Mouse (Mus musculus) embryonic facial prominence, embryonic 12.5 days (tissue): ENCODE results near the gene Bicd2. TPM values are rescaled to one million over a fixed set of nuclear protein-coding genes. Genes with fewer than 3 reads are reported as not detected.
A peak's percentile ranks its signal among the peaks of the same experiment; 100 is the strongest.

Source experiments
- ATAC-seq: fragments of 200-750 bp; cut with Nextera tagmentation; 2 replicates; pipeline ENCODE4 v1.8.0; 2017; ENCODE audit not compliant: insufficient number of reproducible peaks, insufficient read depth, low FRiP score, low TSS enrichment
- H3K27ac ChIP-seq: fragments of 300-500 bp; sonication (generic); 2 replicates; pipeline ENCODE4 v1.5.1; 2016; ENCODE audit warnings: mild to moderate bottlenecking
- H3K27me3 ChIP-seq: fragments of 300-500 bp; sonication (generic); 2 replicates; pipeline ENCODE4 v1.6.1; 2016; ENCODE audit warnings: mild to moderate bottlenecking, moderate library complexity
- H3K36me3 ChIP-seq: fragments of 300-500 bp; sonication (generic); 2 replicates; pipeline ENCODE4 v1.6.1; 2016; ENCODE audit warnings: mild to moderate bottlenecking
- H3K4me1 ChIP-seq: fragments of 300-500 bp; sonication (generic); 2 replicates; pipeline ENCODE4 v1.6.1; 2016
- H3K4me2 ChIP-seq: fragments of 300-500 bp; sonication (generic); replicated peaks from 2 replicates; pipeline ENCODE4 v1.6.1; 2016; ENCODE audit warnings: mild to moderate bottlenecking, moderate library complexity
- H3K4me3 ChIP-seq: fragments of 300-500 bp; sonication (generic); 2 replicates; pipeline ENCODE4 v1.5.1; 2016; ENCODE audit warnings: mild to moderate bottlenecking
- H3K9ac ChIP-seq: fragments of 300-500 bp; sonication (generic); 2 replicates; pipeline ENCODE4 v1.6.1; 2016; ENCODE audit warnings: mild to moderate bottlenecking, moderate library complexity
- H3K9me3 ChIP-seq: fragments of 300-500 bp; sonication (generic); 2 replicates; pipeline ENCODE4 v1.6.1; 2016; ENCODE audit warnings: mild to moderate bottlenecking, moderate library complexity
- WGBS: fragments of 180-500 bp; shearing (Covaris S2); methylation state at CpG from one replicate; pipeline ENCODE4 v1.1.7; 2016; 5-methylcytosine and 5-hydroxymethylcytosine counted together
- polyA plus RNA-seq: library from polyadenylated mRNA; unstranded; fragments of >200 nt; fragmentation: Nextera tagmentation; extraction: Ambion mirVana; gene quantifications from 2 replicates; pipeline ENCODE4 v1.2.1, GENCODE M21; 2016

Gene Bicd2
- polyA plus RNA-seq, 1 experiment from 2014 or later = 42.0 TPM

GRCm38 (mm10) chr13:49352581-49353159 lies 11.3 kb downstream of the Bicd2 start:
- no peak overlapping the region for H3K9ac ChIP-seq
- peaks cover 9% of the 10 kb centered on the region for H3K36me3 ChIP-seq
- 0 out of 2 replicates have a peak, but pooled peaks have one; percentile 63 for ATAC-seq
- H3K4me3 ChIP-seq = no peak overlapping the region
- no peaks in the 10 kb centered on the region for H3K27me3 ChIP-seq
- H3K4me1 ChIP-seq = no peaks in the 10 kb centered on the region
- WGBS = 76% methylated on average over 3 of the region's 3 CpGs
- no peak overlapping the region for H3K4me2 ChIP-seq
- no peaks in the 10 kb centered on the region for H3K9me3 ChIP-seq
- no peak overlapping the region for H3K27ac ChIP-seq

GRCm38 (mm10) chr13:49353422-49353821 lies 12.0 kb downstream of the Bicd2 start:
- peaks cover 10% of the 10 kb centered on the region for H3K36me3 ChIP-seq
- no peaks in the 10 kb centered on the region for H3K27me3 ChIP-seq
- ATAC-seq = no peak
- H3K4me3 ChIP-seq = no peak overlapping the region
- no peaks in the 10 kb centered on the region for H3K9me3 ChIP-seq
- no peak overlapping the region for H3K9ac ChIP-seq
- H3K4me2 ChIP-seq = no peak overlapping the region
- H3K4me1 ChIP-seq = no peaks in the 10 kb centered on the region
- H3K27ac ChIP-seq = no peak overlapping the region

- WGBS = 82% methylated on average over 5 of the region's 5 CpGs
- ATAC-seq = no peak
- H3K9me3 ChIP-seq = no peaks in the 10 kb centered on the region
- no peak overlapping the region for H3K9ac ChIP-seq
- no peak overlapping the region for H3K27ac ChIP-seq
- no peaks in the 10 kb centered on the region for H3K4me1 ChIP-seq
- no peak overlapping the region for H3K4me3 ChIP-seq
- no peaks in the 10 kb centered on the region for H3K27me3 ChIP-seq
- H3K36me3 ChIP-seq = peaks cover 10% of the 10 kb centered on the region
- H3K4me2 ChIP-seq = no peak overlapping the region
These were observed 12.7 kb downstream of the Bicd2 start for GRCm38 (mm10) chr13:49353991-49354507.

- ATAC-seq = no peak
- Histone ChIP-seq H3K9ac (no peak overlapping the region), H3K27me3 (no peaks in the 10 kb centered on the region), H3K9me3 (no peaks in the 10 kb centered on the region), H3K4me1 (no peaks in the 10 kb centered on the region), H3K36me3 (peaks cover 10% of the 10 kb centered on the region), H3K27ac (no peak overlapping the region), H3K4me3 (no peak overlapping the region), H3K4me2 (no peak overlapping the region)
- WGBS = 90% methylated on average over 11 of the region's 11 CpGs
These were observed 14.2 kb downstream of the Bicd2 start for GRCm38 (mm10) chr13:49355461-49356061.

GRCm38 (mm10) chr13:49356090-49356489 lies 14.7 kb downstream of the Bicd2 start:
- Histone ChIP-seq H3K9me3 (no peaks in the 10 kb centered on the region), H3K4me1 (no peaks in the 10 kb centered on the region), H3K4me2 (no peak overlapping the region), H3K9ac (no peak overlapping the region), H3K27ac (no peak overlapping the region), H3K4me3 (no peak overlapping the region), H3K36me3 (peaks cover 10% of the 10 kb centered on the region), H3K27me3 (no peaks in the 10 kb centered on the region)
- ATAC-seq = no peak
- 83% methylated on average over 7 of the region's 7 CpGs for WGBS

GRCm38 (mm10) chr13:49357367-49358026 lies 16.1 kb downstream of the Bicd2 start:
- H3K27ac ChIP-seq = no peak overlapping the region
- H3K4me1 ChIP-seq = peaks cover 3% of the 10 kb centered on the region; the same call in 1 of the 2 replicates
- H3K27me3 ChIP-seq = no peaks in the 10 kb centered on the region
- H3K9ac ChIP-seq = no peak overlapping the region
- WGBS = 91% methylated on average over 8 of the region's 8 CpGs
- H3K4me3 ChIP-seq = no peak overlapping the region
- ATAC-seq = no peak
- H3K9me3 ChIP-seq = no peaks in the 10 kb centered on the region
- peaks cover 10% of the 10 kb centered on the region for H3K36me3 ChIP-seq
- H3K4me2 ChIP-seq = no peak overlapping the region

- 90% methylated on average over 3 of the region's 3 CpGs for WGBS
These were observed 16.8 kb downstream of the Bicd2 start for GRCm38 (mm10) chr13:49358184-49358583.

GRCm38 (mm10) chr13:49360906-49361406 lies 19.6 kb downstream of the Bicd2 start:
- Histone ChIP-seq H3K9ac (no peak overlapping the region), H3K4me2 (no peak overlapping the region), H3K9me3 (no peaks in the 10 kb centered on the region), H3K36me3 (peaks cover 10% of the 10 kb centered on the region), H3K27ac (no peak overlapping the region), H3K27me3 (no peaks in the 10 kb centered on the region), H3K4me1 (peaks cover 3% of the 10 kb centered on the region; the same call in 1 of the 2 replicates), H3K4me3 (no peak overlapping the region)
- no peak for ATAC-seq
- whole genome bisulfite sequencing = 48% methylated on average over 3 of the region's 3 CpGs

More at GRCm38 (mm10) chr13:49358184-49358583, 16.8 kb downstream of the Bicd2 start:
- no peak for ATAC-seq
- H3K4me3 ChIP-seq = no peak overlapping the region
- peaks cover 3% of the 10 kb centered on the region; the same call in 1 of the 2 replicates for H3K4me1 ChIP-seq
- no peaks in the 10 kb centered on the region for H3K27me3 ChIP-seq
- H3K9ac ChIP-seq = no peak overlapping the region
- H3K36me3 ChIP-seq = peaks cover 10% of the 10 kb centered on the region
- H3K27ac ChIP-seq = no peak overlapping the region
- H3K4me2 ChIP-seq = no peak overlapping the region
- H3K9me3 ChIP-seq = no peaks in the 10 kb centered on the region

- no peak overlapping the region for H3K4me2 ChIP-seq
- no peak; the same call in 1 of the 2 replicates for ATAC-seq
- H3K4me1 ChIP-seq = peaks cover 3% of the 10 kb centered on the region; the same call in 1 of the 2 replicates
- no peak overlapping the region for H3K9ac ChIP-seq
- H3K9me3 ChIP-seq = no peaks in the 10 kb centered on the region
- H3K36me3 ChIP-seq = peaks cover 4% of the 10 kb centered on the region; the same call in 1 of the 2 replicates
- 0 out of 2 replicates have a peak overlapping the region, but pooled peaks have one; percentile 60 for H3K27ac ChIP-seq
- H3K4me3 ChIP-seq = no peak overlapping the region
- 79% methylated on average over 7 of the region's 7 CpGs for WGBS
- no peaks in the 10 kb centered on the region for H3K27me3 ChIP-seq
These were observed 21.0 kb downstream of the Bicd2 start for GRCm38 (mm10) chr13:49362364-49362763.

GRCm38 (mm10) chr13:49362804-49363203 lies 21.4 kb downstream of the Bicd2 start:
- no peak; the same call in 1 of the 2 replicates for ATAC-seq

GRCm38 (mm10) chr13:49364716-49365115 lies 23.3 kb downstream of the Bicd2 start:
- Histone ChIP-seq H3K4me2 (no peak overlapping the region), H3K27me3 (no peaks in the 10 kb centered on the region), H3K9me3 (no peaks in the 10 kb centered on the region), H3K36me3 (peaks cover 8% of the 10 kb centered on the region), H3K27ac (no peak overlapping the region), H3K9ac (no peak overlapping the region), H3K4me1 (peaks cover 3% of the 10 kb centered on the region; the same call in 1 of the 2 replicates), H3K4me3 (no peak overlapping the region)
- no peak for ATAC-seq
- 90% methylated on average over 2 of the region's 2 CpGs for WGBS

More at GRCm38 (mm10) chr13:49362804-49363203, 21.4 kb downstream of the Bicd2 start:
- WGBS = 89% methylated on average over 2 of the region's 2 CpGs
- no peaks in the 10 kb centered on the region for H3K27me3 ChIP-seq
- H3K27ac ChIP-seq = 0 out of 2 replicates have a peak overlapping the region, but pooled peaks have one; percentile 60
- no peaks in the 10 kb centered on the region for H3K36me3 ChIP-seq
- H3K9ac ChIP-seq = no peak overlapping the region
- H3K4me3 ChIP-seq = no peak overlapping the region
- H3K9me3 ChIP-seq = no peaks in the 10 kb centered on the region
- peaks cover 3% of the 10 kb centered on the region; the same call in 1 of the 2 replicates for H3K4me1 ChIP-seq
- no peak overlapping the region for H3K4me2 ChIP-seq
